Mouse (Mus musculus) embryonic facial prominence, embryonic 11.5 days (tissue): ENCODE measurements around the gene Macf1. TPM values are rescaled to one million over a fixed set of nuclear protein-coding genes. Genes with fewer than 3 reads are reported as not detected.
"Not testable (repeated sequence)": the region's sequence is repeated elsewhere in the genome, so short reads cannot be mapped to it uniquely, and the experiment has no call there.

Experiments
- ATAC-seq: fragments of 200-750 bp; cut with Nextera tagmentation; replicated peaks from 2 replicates; pipeline ENCODE4 v1.8.0; 2017; ENCODE audit warnings: low read depth; ENCODE audit not compliant: insufficient number of reproducible peaks, low FRiP score, low TSS enrichment
- DNase-seq: peaks from one replicate; pipeline ENCODE4 v3.0.0-alpha.2; 2015; ENCODE audit warnings: low spot score
- H3K27ac ChIP-seq: fragments of 300-500 bp; sonication (generic); replicated peaks from 2 replicates; pipeline ENCODE4 v1.5.1; 2014; ENCODE audit warnings: mild to moderate bottlenecking, low read depth, low read length, control low read depth
- H3K27me3 ChIP-seq: fragments of 300-500 bp; sonication (generic); 2 replicates; pipeline ENCODE4 v1.6.1; 2014; ENCODE audit warnings: mild to moderate bottlenecking, low read length, moderate library complexity, mixed read lengths; ENCODE audit not compliant: control insufficient read depth, insufficient read depth
- H3K36me3 ChIP-seq: fragments of 300-500 bp; sonication (generic); replicated peaks from 2 replicates; pipeline ENCODE4 v1.6.1; 2014; ENCODE audit warnings: low read depth, mild to moderate bottlenecking, low read length, moderate library complexity, mixed read lengths; ENCODE audit not compliant: control insufficient read depth, insufficient read depth
- H3K4me1 ChIP-seq: fragments of 300-500 bp; sonication (generic); 2 replicates; pipeline ENCODE4 v1.6.1; 2014; ENCODE audit warnings: low read length, mixed read lengths; ENCODE audit not compliant: control insufficient read depth, insufficient read depth
- H3K4me2 ChIP-seq: fragments of 300-500 bp; sonication (generic); 2 replicates; pipeline ENCODE4 v1.6.1; 2014; ENCODE audit warnings: low read depth, mild to moderate bottlenecking, control low read depth, low read length, moderate library complexity
- H3K4me3 ChIP-seq: fragments of 300-500 bp; sonication (generic); 2 replicates; pipeline ENCODE4 v1.5.1; 2014; ENCODE audit warnings: low read depth, low read length, control low read depth
- H3K9ac ChIP-seq: fragments of 300-500 bp; sonication (generic); replicated peaks from 2 replicates; pipeline ENCODE4 v1.6.1; 2014; ENCODE audit warnings: mild to moderate bottlenecking, control low read depth, low read length
- H3K9me3 ChIP-seq: fragments of 300-500 bp; sonication (generic); replicated peaks from 2 replicates; pipeline ENCODE4 v1.6.1; 2016; ENCODE audit warnings: mild to moderate bottlenecking, low read length, inconsistent platforms, mixed read lengths; ENCODE audit not compliant: control insufficient read depth
- WGBS: fragments of 180-500 bp; shearing (Covaris S2); extraction: QIAGEN DNeasy Blood & Tissue Kit; methylation state at CpG from one replicate; pipeline ENCODE4 v1.1.7; 2014; 5-methylcytosine and 5-hydroxymethylcytosine counted together
- polyA plus RNA-seq: library from polyadenylated mRNA; unstranded; fragments of >200 nt; fragmentation: Nextera tagmentation; extraction: Ambion mirVana; gene quantifications from 2 replicates; pipeline ENCODE4 v1.2.1, GENCODE M21; 2014

Macf1 gene
- polyA plus RNA-seq, 1 experiment from 2014 or later, result 70.2 TPM

- not testable (repeated sequence) for H3K4me3 ChIP-seq, H3K27ac ChIP-seq, H3K36me3 ChIP-seq, H3K9me3 ChIP-seq, DNase-seq, H3K4me2 ChIP-seq, H3K27me3 ChIP-seq, ATAC-seq, H3K9ac ChIP-seq, H3K4me1 ChIP-seq
- 88% methylated on average over 5 of the region's 5 CpGs for WGBS
Measured at GRCm38 (mm10) chr4:123520123-123520522, 164.0 kb downstream of the Macf1 start.

DNA sequence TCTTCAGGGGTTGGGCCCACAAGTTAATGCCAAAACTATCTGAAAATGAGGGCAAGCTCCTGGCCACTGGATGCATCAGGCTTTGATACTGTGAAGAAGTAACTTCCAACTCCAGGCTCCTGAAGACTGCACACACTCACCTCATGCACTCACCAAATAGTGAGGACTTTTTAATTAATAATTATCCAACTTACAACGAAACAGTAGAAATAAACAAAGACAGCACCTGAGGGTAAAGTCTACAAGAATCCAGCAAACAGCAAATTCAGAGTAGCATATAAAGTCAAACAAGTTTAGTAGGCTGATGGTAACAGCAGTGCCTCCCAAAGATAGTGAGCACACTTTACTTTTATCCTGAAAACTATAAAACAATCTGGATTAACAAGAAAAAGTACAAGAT, 168.5 kb downstream of the Macf1 start:
- Histone ChIP-seq H3K9ac (no peak overlapping the region), H3K9me3 (no peaks in the 10 kb centered on the region), H3K27ac (no peak overlapping the region), H3K4me3 (no peak overlapping the region), H3K4me1 (no peaks in the 10 kb centered on the region), H3K36me3 (no peaks in the 10 kb centered on the region), H3K4me2 (no peak overlapping the region), H3K27me3 (no peaks in the 10 kb centered on the region)
- ATAC-seq (no peak), DNase-seq (no peak)
- 91% methylated on average over 1 of the region's 1 CpGs for WGBS

GRCm38 (mm10) chr4:123510201-123510600, 174.0 kb downstream of the Macf1 start:
- peaks cover 9% of the 10 kb centered on the region for H3K36me3 ChIP-seq
- H3K9me3 ChIP-seq, result no peaks in the 10 kb centered on the region
- 38% methylated on average over 1 of the region's 1 CpGs for WGBS
- DNase-seq, result no peak
- no peak overlapping the region for H3K4me3 ChIP-seq
- ATAC-seq, result no peak
- no peak overlapping the region for H3K4me2 ChIP-seq
- H3K4me1 ChIP-seq, result no peaks in the 10 kb centered on the region
- H3K27ac ChIP-seq, result no peak overlapping the region
- H3K9ac ChIP-seq, result no peak overlapping the region
- H3K27me3 ChIP-seq, result no peaks in the 10 kb centered on the region

GRCm38 (mm10) chr4:123489086-123489485, 195.1 kb downstream of the Macf1 start:
- H3K36me3 ChIP-seq, result peaks cover 9% of the 10 kb centered on the region
- DNase-seq, result no peak
- H3K27ac ChIP-seq, result no peak overlapping the region
- H3K4me3 ChIP-seq, result no peak overlapping the region
- no peak for ATAC-seq
- H3K9me3 ChIP-seq, result no peaks in the 10 kb centered on the region
- no peak overlapping the region for H3K4me2 ChIP-seq
- no peaks in the 10 kb centered on the region for H3K27me3 ChIP-seq
- H3K9ac ChIP-seq, result no peak overlapping the region
- WGBS, result 80% methylated on average over 3 of the region's 3 CpGs
- H3K4me1 ChIP-seq, result no peaks in the 10 kb centered on the region

DNA sequence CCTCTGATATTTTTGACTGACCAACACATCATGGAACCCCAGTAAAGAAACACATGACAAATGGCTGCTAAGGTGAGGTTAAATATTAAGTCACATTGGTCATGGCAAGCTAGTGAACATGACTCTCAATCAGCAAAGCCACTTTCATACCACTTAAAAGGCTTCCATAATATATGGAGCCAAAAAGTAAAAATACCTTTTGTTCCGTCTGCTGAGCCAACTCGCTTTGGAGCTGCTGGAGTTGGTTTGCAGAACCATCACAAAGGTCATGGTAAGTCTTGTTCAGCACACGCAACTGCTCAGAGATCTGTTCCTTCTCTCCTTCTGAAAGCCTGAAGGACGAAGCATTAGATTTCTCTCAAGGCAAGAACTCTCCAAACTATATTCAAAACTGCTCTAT, 204.2 kb downstream of the Macf1 start:
- Histone ChIP-seq H3K36me3 (peaks cover 6% of the 10 kb centered on the region), H3K27me3 (no peaks in the 10 kb centered on the region), H3K4me3 (no peak overlapping the region), H3K4me1 (no peaks in the 10 kb centered on the region), H3K9me3 (no peaks in the 10 kb centered on the region), H3K27ac (no peak overlapping the region), H3K4me2 (no peak overlapping the region), H3K9ac (no peak overlapping the region)
- DNase-seq, result no peak
- 95% methylated on average over 4 of the region's 4 CpGs for WGBS
- no peak for ATAC-seq

GRCm38 (mm10) chr4:123478655-123479433, 205.3 kb downstream of the Macf1 start:
- Histone ChIP-seq H3K4me2 (no peak overlapping the region), H3K9me3 (no peaks in the 10 kb centered on the region), H3K4me3 (no peak overlapping the region), H3K27ac (no peak overlapping the region), H3K27me3 (no peaks in the 10 kb centered on the region), H3K36me3 (peaks cover 4% of the 10 kb centered on the region), H3K4me1 (no peaks in the 10 kb centered on the region), H3K9ac (no peak overlapping the region)
- no peak for DNase-seq
- WGBS, result 77% methylated on average over 8 of the region's 8 CpGs
- ATAC-seq, result no peak

- Histone ChIP-seq H3K36me3 (no peaks in the 10 kb centered on the region; the same call in none of the 2 replicates), H3K9ac (no peak overlapping the region), H3K4me2 (no peak overlapping the region), H3K4me3 (no peak overlapping the region), H3K27ac (no peak overlapping the region), H3K4me1 (no peaks in the 10 kb centered on the region), H3K9me3 (no peaks in the 10 kb centered on the region), H3K27me3 (no peaks in the 10 kb centered on the region)
- 89% methylated on average over 1 of the region's 1 CpGs for WGBS
- no peak for DNase-seq
- ATAC-seq, result no peak
Measured at GRCm38 (mm10) chr4:123465799-123466198, 218.4 kb downstream of the Macf1 start.

DNA sequence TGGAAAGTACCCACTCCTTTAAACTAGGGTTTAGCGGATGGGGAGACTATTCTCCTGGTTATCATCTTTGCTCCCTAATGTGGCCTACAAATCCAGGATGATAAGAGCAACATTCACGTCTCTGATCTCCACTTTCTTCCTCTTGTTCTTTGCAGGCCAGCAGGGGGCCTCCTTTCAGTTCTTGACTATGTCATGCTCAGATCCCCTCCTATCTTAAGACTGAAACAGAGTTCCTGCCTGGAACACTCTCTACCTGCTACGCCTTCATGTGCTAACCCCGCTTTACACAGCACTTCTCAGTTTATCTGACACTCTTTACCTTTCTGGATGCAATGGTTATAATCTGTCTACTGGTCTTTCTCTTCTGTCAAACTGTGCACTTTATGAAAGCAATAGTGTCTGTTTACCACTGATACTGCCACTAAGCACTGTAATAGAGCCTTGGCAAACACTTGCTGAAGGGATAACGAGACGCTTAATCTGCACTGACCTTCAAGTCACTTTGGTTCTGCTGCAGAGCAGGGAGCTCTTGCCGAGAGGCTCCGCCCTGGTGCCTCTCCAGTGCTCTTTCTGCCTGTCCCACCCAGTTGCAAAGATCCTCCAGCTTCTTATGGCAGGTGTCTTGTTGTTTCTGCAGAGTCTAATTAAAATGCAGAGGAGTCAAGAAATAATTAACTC, 223.4 kb downstream of the Macf1 start:
- 82% methylated on average over 8 of the region's 8 CpGs for WGBS

More for the DNA sequence above, 223.4 kb downstream of the Macf1 start:
- Histone ChIP-seq H3K36me3 (no peaks in the 10 kb centered on the region; the same call in none of the 2 replicates), H3K4me1 (no peaks in the 10 kb centered on the region), H3K27ac (no peak overlapping the region), H3K4me2 (no peak overlapping the region), H3K4me3 (no peak overlapping the region), H3K27me3 (no peaks in the 10 kb centered on the region), H3K9me3 (no peaks in the 10 kb centered on the region), H3K9ac (no peak overlapping the region)
- ATAC-seq (no peak), DNase-seq (peak; percentile 33)
